Mouse (Mus musculus) frontal cortex, postnatal 10 days (tissue): ENCODE data around the gene Cyb5d1.

ENCODE experiments used
- DNase-seq, 2 experiments: peaks; one replicate each; pipeline ENCODE4 v3.0.0; 2022; ENCODE audit warnings: low spot score in 2 of 2, mixed read lengths in 1 of 2

Gene Cyb5d1

GRCm38 (mm10) chr11:69379600-69379999, 15.8 kb downstream of the Cyb5d1 start:
- DNase-seq = no peak

- DNase-seq = no peak
Observed at GRCm38 (mm10) chr11:69377766-69378165, 17.7 kb downstream of the Cyb5d1 start.

GRCm38 (mm10) chr11:69375646-69376045, 19.8 kb downstream of the Cyb5d1 start:
- no peak for DNase-seq

- DNase-seq = no peak
Observed at GRCm38 (mm10) chr11:69373223-69373965, 22.0 kb downstream of the Cyb5d1 start.

- DNase-seq = no peak
Observed at GRCm38 (mm10) chr11:69372780-69373170, 22.7 kb downstream of the Cyb5d1 start.

GRCm38 (mm10) chr11:69372056-69372779, 23.2 kb downstream of the Cyb5d1 start:
- DNase-seq = peak in 1 of 2 experiments; percentile 40

- no peak for DNase-seq
Observed at GRCm38 (mm10) chr11:69371601-69372000, 23.8 kb downstream of the Cyb5d1 start.

- DNase-seq = no peak
Observed at GRCm38 (mm10) chr11:69370817-69371215, 24.6 kb downstream of the Cyb5d1 start.

GRCm38 (mm10) chr11:69369990-69370816, 25.2 kb downstream of the Cyb5d1 start:
- no peak for DNase-seq

- no peak for DNase-seq
Observed at GRCm38 (mm10) chr11:69369215-69369989, 26.0 kb downstream of the Cyb5d1 start, which contains the start of gene Chd3. Chd3 (minus strand) TSS chr11:69369406.

GRCm38 (mm10) chr11:69368356-69369214, 26.8 kb downstream of the Cyb5d1 start:
- DNase-seq = peak; percentile 48 to 69

- peak; percentile 42 to 66 for DNase-seq
Observed at GRCm38 (mm10) chr11:69367616-69368355, 27.6 kb downstream of the Cyb5d1 start.

GRCm38 (mm10) chr11:69366855-69367615, 28.4 kb downstream of the Cyb5d1 start:
- no peak for DNase-seq

- peak; percentile 94 for DNase-seq
Observed at GRCm38 (mm10) chr11:69366157-69366854, 29.1 kb downstream of the Cyb5d1 start.

- DNase-seq = no peak
Observed at GRCm38 (mm10) chr11:69365722-69366121, 29.7 kb downstream of the Cyb5d1 start.

GRCm38 (mm10) chr11:69364910-69365309, 30.5 kb downstream of the Cyb5d1 start:
- peak; percentile 92 to 93 for DNase-seq

- no peak for DNase-seq
Observed at GRCm38 (mm10) chr11:69364376-69364775, 31.1 kb downstream of the Cyb5d1 start.

GRCm38 (mm10) chr11:69362479-69362878, 33.0 kb downstream of the Cyb5d1 start:
- DNase-seq = no peak
